9 mouse cellular contexts compared by ENCODE assay signal in the genomic region with DNA sequence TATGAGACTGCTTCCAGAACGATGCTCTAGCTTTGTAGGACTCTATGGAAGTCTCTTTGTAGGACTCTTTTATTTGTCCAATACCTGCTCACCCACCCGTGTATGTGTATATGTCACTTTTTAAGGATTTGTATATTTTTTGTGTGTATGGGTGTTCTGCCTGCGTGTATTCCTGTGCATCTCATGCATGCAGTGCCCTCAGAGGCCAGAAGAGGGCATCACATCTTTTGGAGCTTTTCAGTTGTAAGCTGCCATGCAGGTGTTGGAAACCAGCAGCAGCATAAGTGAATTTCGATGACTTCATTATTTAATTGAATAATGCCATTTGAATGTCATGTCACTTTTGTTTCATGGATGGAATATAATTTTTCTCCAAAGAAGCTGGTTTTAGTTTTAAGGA. TPM values are rescaled to one million over a fixed set of nuclear protein-coding genes. Genes with fewer than 3 reads are reported as not detected.
A peak's percentile ranks its signal among the peaks of the same experiment; 100 is the strongest.
DNase-seq lines count a peak whose midpoint lies in the region; ATAC-seq and TF ChIP-seq lines count a peak whose summit lies in the region.
"Had no signal": no experiment of that assay in that cellular context is flagged by ENCODE, and none has a peak within 500 bp of the region (broad histone marks: within the 10 kb centered on the region; RNA-seq: fewer than 3 reads in every experiment).

No protein-coding gene starts in this region.

- 90% methylated on average over 4 of the region's 4 CpGs for WGBS in kidney, embryonic 16.5 days
- 86% methylated on average over 4 of the region's 4 CpGs for WGBS in lung, postnatal 0 days

- H3K27ac ChIP-seq in kidney, embryonic 16.5 days (ENCODE audit: low read length) = no peak overlapping the region
- H3K27ac ChIP-seq in lung, postnatal 0 days (ENCODE audit: low read length) = no peak overlapping the region
- H3K27ac ChIP-seq: embryonic facial prominence, embryonic 12.5 days had no signal

- H3K4me1 ChIP-seq in kidney, embryonic 16.5 days (ENCODE audit: insufficient read depth, low read length) = peaks cover 7% of the 10 kb centered on the region
- peaks cover 18% of the 10 kb centered on the region for H3K4me1 ChIP-seq in G1E (ENCODE audit: insufficient read depth, low read depth, low read length)
- H3K4me1 ChIP-seq in lung, postnatal 0 days (ENCODE audit: insufficient read depth, low read depth, low read length) = no peaks in the 10 kb centered on the region; the same call in 1 of the 2 replicates

- H3K36me3 ChIP-seq in kidney, embryonic 16.5 days (ENCODE audit: insufficient read depth, low read length) = peaks cover 5% of the 10 kb centered on the region; the same call in 1 of the 2 replicates
- H3K36me3 ChIP-seq in G1E (replicated peaks) = no peaks in the 10 kb centered on the region
- H3K36me3 ChIP-seq in lung, postnatal 0 days (ENCODE audit: insufficient read depth, low read length) = no peaks in the 10 kb centered on the region

- H3K9me3 ChIP-seq in kidney, embryonic 16.5 days (ENCODE audit: low read length) = no peaks in the 10 kb centered on the region
- H3K9me3 ChIP-seq in G1E (replicated peaks) = no peaks in the 10 kb centered on the region
- no peaks in the 10 kb centered on the region for H3K9me3 ChIP-seq in lung, postnatal 0 days (ENCODE audit: low read length)
- H3K9me3 ChIP-seq: embryonic facial prominence, embryonic 12.5 days had no signal

- TF ChIP-seq EP300 in lung, postnatal 0 days (IDR thresholded peaks at IDR 0.05) = no peak

- no peaks in the 10 kb centered on the region for H3K27me3 ChIP-seq in kidney, embryonic 16.5 days (ENCODE audit: insufficient read depth, low read length)
- H3K27me3 ChIP-seq in G1E (ENCODE audit: insufficient read depth, low read length) = peaks cover 18% of the 10 kb centered on the region
- no peaks in the 10 kb centered on the region for H3K27me3 ChIP-seq in lung, postnatal 0 days (replicated peaks; ENCODE audit: insufficient read depth, low read length)
- H3K27me3 ChIP-seq: embryonic facial prominence, embryonic 12.5 days had no signal

- H3K4me3 ChIP-seq in kidney, embryonic 16.5 days (ENCODE audit: low read length) = no peak overlapping the region
- no peak overlapping the region for H3K4me3 ChIP-seq in G1E (ENCODE audit: low read depth, low read length)
- no peak overlapping the region for H3K4me3 ChIP-seq in lung, postnatal 0 days (ENCODE audit: low read depth, low read length)
- H3K4me3 ChIP-seq: embryonic facial prominence, embryonic 12.5 days had no signal

- DNase-seq in kidney, postnatal 10 days = peak; percentile 50
- no peak for DNase-seq in G1E (ENCODE audit: low spot score)
- DNase-seq in lung, postnatal 0 days (ENCODE audit: low spot score) = no peak
- no peak for DNase-seq in ovary, postnatal 10 days (ENCODE audit: low spot score)
- no peak for DNase-seq in layer of hippocampus, adult 9-11 months
- no peak for DNase-seq in frontal cortex, postnatal 25 days (ENCODE audit: low spot score in 2 of 2)

- TF ChIP-seq CTCF in G1E (IDR thresholded peaks at IDR 0.05; ENCODE audit: low read depth, low read length) = peak; percentile 32; the same call in 1 of the 2 replicates
- peak; percentile 68 for TF ChIP-seq CTCF in lung, postnatal 0 days (IDR thresholded peaks at IDR 0.05)

- H3K9ac ChIP-seq in kidney, embryonic 16.5 days (replicated peaks; ENCODE audit: low read length) = no peak overlapping the region
- H3K9ac ChIP-seq in lung, postnatal 0 days (replicated peaks; ENCODE audit: low read depth) = no peak overlapping the region
- H3K9ac ChIP-seq: embryonic facial prominence, embryonic 12.5 days had no signal

- ATAC-seq in kidney, embryonic 16.5 days (ENCODE audit: low FRiP score, low TSS enrichment) = no peak
- ATAC-seq in CD4-positive, CD25-positive, alpha-beta regulatory T cell, adult 4 months = peak; percentile 61
- no peak for ATAC-seq in G1E (ENCODE audit: extremely low read depth, insufficient number of reproducible peaks, low FRiP score, poor library complexity, severe bottlenecking)
- no peak for ATAC-seq in lung, postnatal 0 days

- H3K4me2 ChIP-seq in kidney, embryonic 16.5 days (replicated peaks; ENCODE audit: low read depth, low read length) = no peak overlapping the region
- H3K4me2 ChIP-seq in lung, postnatal 0 days (replicated peaks; ENCODE audit: low read depth, low read length) = no peak overlapping the region
- H3K4me2 ChIP-seq: embryonic facial prominence, embryonic 12.5 days had no signal

RNA-seq across cellular contexts. Expression of gene Sgcb, which starts 5.5 kb away (rescaled TPM):
- polyA plus RNA-seq in kidney, embryonic 16.5 days (2015; fragmentation: Nextera tagmentation; extraction: Ambion mirVana) = 24.9 and 25.5 TPM in 2 replicates
- polyA plus RNA-seq in CD4-positive, CD25-positive, alpha-beta regulatory T cell, adult 4 months (2017; shearing (Covaris generic)) = 10 to 100 TPM; 11.1 to 16.5 TPM
- total RNA-seq in G1E (2014; fragmentation: Nextera tagmentation) = not detected in 2 replicates
- total RNA-seq in G1E (2017) = 0.44 and 0.52 TPM in 2 replicates
- polyA plus RNA-seq in G1E (2012) = 0.04 TPM in 1 of 2 replicates, not detected in the other
- 16.4 and 16.6 TPM in 2 replicates for polyA plus RNA-seq in lung, postnatal 0 days (2015; fragmentation: Nextera tagmentation; extraction: Ambion mirVana)

RNA-seq across cellular contexts. Expression of gene Spata18, which starts 9.1 kb away (rescaled TPM):
- polyA plus RNA-seq in kidney, embryonic 16.5 days (2015; fragmentation: Nextera tagmentation; extraction: Ambion mirVana) = 0.20 and 0.31 TPM in 2 replicates
- polyA plus RNA-seq in CD4-positive, CD25-positive, alpha-beta regulatory T cell, adult 4 months (2017; shearing (Covaris generic)) = not detected
- total RNA-seq in G1E (2014; fragmentation: Nextera tagmentation) (not detected in 2 replicates), G1E (2017) (not detected in 2 replicates)
- not detected in 2 replicates for polyA plus RNA-seq in G1E (2012)
- 6.6 and 8.3 TPM in 2 replicates for polyA plus RNA-seq in lung, postnatal 0 days (2015; fragmentation: Nextera tagmentation; extraction: Ambion mirVana)

RNA-seq across cellular contexts. Expression of gene Lrrc66, which starts 9.8 kb away (rescaled TPM):
- polyA plus RNA-seq in kidney, embryonic 16.5 days (2015; fragmentation: Nextera tagmentation; extraction: Ambion mirVana) = 0.34 and 0.62 TPM in 2 replicates
- 1 to 10 TPM; 1.3 to 2.5 TPM for polyA plus RNA-seq in CD4-positive, CD25-positive, alpha-beta regulatory T cell, adult 4 months (2017; shearing (Covaris generic))
- total RNA-seq in G1E (2014; fragmentation: Nextera tagmentation) (1.4 and 4.1 TPM in 2 replicates), G1E (2017) (5.1 and 10.5 TPM in 2 replicates)
- polyA plus RNA-seq in G1E (2012) = 0.11 and 0.16 TPM in 2 replicates
- 0.10 and 0.20 TPM in 2 replicates for polyA plus RNA-seq in lung, postnatal 0 days (2015; fragmentation: Nextera tagmentation; extraction: Ambion mirVana)

Comparison
In these comparisons a context has a peak if more than half of its experiments do, and no peak if none do; other contexts are left out.
1. RNA of gene Sgcb, which starts 5.5 kb away (polyA plus RNA-seq): 24.9 to 25.5 TPM in kidney, embryonic 16.5 days, 11.1 to 16.5 TPM in CD4-positive, CD25-positive, alpha-beta regulatory T cell, adult 4 months and 16.4 to 16.6 TPM in lung, postnatal 0 days; 0.04 TPM in G1E; every median in the first group is over 10 times any median in the second.